Mouse (Mus musculus): Measurements from ENCODE around the gene Tap1.
"Not testable (repeated sequence)": the region's sequence is repeated elsewhere in the genome, so short reads cannot be mapped to it uniquely, and the experiment has no call there.

- not testable (repeated sequence) for TF ChIP-seq CTCF (IDR thresholded peaks at IDR 0.05; ENCODE audit: low read depth, low read length); POLR2AphosphoS5 (IDR thresholded peaks at IDR 0.05; ENCODE audit: insufficient replicate concordance, low read depth, low read length); GATA1 (IDR thresholded peaks at IDR 0.05; ENCODE audit: borderline replicate concordance, low read length)
Observed at GRCm38 (mm10) chr17:34219096-34219495, 31.7 kb downstream of the Tap1 start.
